Mouse (Mus musculus) CD4-positive, CD25-positive, alpha-beta regulatory T cell, adult 4 months (primary cell): ENCODE data around the gene Cdc7. TPM values are rescaled to one million over a fixed set of nuclear protein-coding genes. Genes with fewer than 3 reads are reported as not detected.

Experiments used
- ATAC-seq: one replicate; pipeline ENCODE4 v1.8.0; 2017
- polyA plus RNA-seq, 2 experiments: library from polyadenylated mRNA; unstranded; fragments of 100-300 nt; shearing (Covaris generic); gene quantifications; one replicate each; pipeline ENCODE4 v1.2.1; 2017

Cdc7 gene
- polyA plus RNA-seq, 2 experiments from 2014 or later, result 19.1 to 23.9 TPM

GRCm38 (mm10) chr5:107023951-107024350 lies 59.8 kb downstream of the Cdc7 start:
- no peak for ATAC-seq

DNA sequence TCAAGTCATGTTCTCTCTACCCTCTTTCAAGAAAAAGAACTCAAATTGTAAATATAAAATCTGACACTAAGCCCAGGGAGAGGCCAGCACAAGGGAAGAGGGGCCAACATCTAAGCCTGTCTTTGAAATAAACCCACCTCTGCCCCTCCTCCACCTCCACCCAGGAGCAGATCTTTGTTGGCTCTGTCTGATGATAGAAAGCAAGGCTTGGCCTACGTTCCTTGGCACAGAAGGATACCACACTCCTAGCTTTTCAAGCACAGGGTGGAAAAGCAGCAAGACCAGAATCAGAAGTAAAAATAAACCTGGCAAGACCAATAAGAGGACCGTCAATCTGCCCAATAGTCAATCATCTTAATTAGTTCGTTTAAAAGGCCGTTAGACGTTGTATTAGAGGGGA lies 61.2 kb downstream of the Cdc7 start:
- no peak for ATAC-seq

GRCm38 (mm10) chr5:107025809-107026208 lies 61.7 kb downstream of the Cdc7 start:
- no peak for ATAC-seq

DNA sequence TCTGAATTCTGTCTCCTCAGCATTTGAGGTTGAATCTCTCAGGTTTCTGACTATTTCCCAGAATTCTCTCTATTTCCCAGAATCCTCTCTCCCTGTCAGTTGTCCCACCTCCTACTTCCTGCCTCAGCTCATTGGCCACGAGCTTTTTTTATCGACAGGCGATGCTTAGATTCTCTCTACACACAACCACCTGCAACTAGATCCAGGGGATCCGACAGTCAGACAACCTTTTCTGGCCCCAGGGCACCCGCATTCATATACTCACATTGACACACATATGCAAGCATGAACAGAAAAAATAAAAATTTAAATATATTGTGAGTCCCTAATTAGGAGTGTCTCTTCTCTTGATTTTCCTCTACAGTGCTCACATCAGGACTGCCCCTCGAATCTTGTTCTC lies 63.5 kb downstream of the Cdc7 start:
- no peak for ATAC-seq

GRCm38 (mm10) chr5:107028557-107028956 lies 64.4 kb downstream of the Cdc7 start:
- no peak for ATAC-seq

DNA sequence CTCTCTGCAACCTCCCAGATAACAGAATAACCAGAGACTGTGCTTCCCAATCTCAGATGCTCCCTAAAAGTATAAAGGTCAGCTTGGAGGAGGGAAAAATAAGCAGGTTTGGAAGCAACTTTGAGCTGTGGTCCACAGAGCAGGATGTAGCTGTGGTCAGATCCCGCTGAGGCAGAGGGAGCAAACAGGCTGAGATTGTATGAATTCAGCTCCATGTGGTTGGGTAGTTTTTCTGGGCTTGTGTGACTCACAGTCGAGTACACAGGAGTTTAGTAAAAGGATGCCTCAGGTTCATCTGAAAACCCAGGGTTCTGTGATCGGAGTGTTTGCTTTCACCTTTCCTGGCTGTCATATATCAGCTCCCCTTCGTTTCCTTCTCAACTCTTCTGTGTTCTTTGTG lies 65.7 kb downstream of the Cdc7 start:
- no peak for ATAC-seq

- no peak for ATAC-seq
Observed at GRCm38 (mm10) chr5:107030821-107031220, 66.7 kb downstream of the Cdc7 start.

Other genes with a start within 250 kb of the Cdc7 start
- not detected for gene Hfm1, start 38.0 kb upstream of the Cdc7 start, polyA plus RNA-seq